Mouse (Mus musculus) midbrain, embryonic 13.5 days (tissue): ENCODE results near the gene Ccdc9b. TPM values are rescaled to one million over a fixed set of nuclear protein-coding genes. Genes with fewer than 3 reads are reported as not detected.

ENCODE experiments used
- ATAC-seq: fragments of 200-750 bp; cut with Nextera tagmentation; 2 replicates; pipeline ENCODE4 v1.8.0; 2017; ENCODE audit warnings: mild to moderate bottlenecking, moderate TSS enrichment, moderate library complexity
- H3K27ac ChIP-seq: fragments of 300-500 bp; sonication (generic); 2 replicates; pipeline ENCODE4 v1.5.1; 2015; ENCODE audit warnings: inconsistent platforms, mild to moderate bottlenecking, moderate library complexity
- H3K27me3 ChIP-seq: fragments of 300-500 bp; sonication (generic); 2 replicates; pipeline ENCODE4 v1.6.1; 2015; ENCODE audit warnings: mild to moderate bottlenecking, inconsistent platforms
- H3K36me3 ChIP-seq: fragments of 300-500 bp; sonication (generic); 2 replicates; pipeline ENCODE4 v1.6.1; 2015; ENCODE audit warnings: mild to moderate bottlenecking, inconsistent platforms
- H3K4me1 ChIP-seq: fragments of 300-500 bp; sonication (generic); replicated peaks from 2 replicates; pipeline ENCODE4 v1.6.1; 2015; ENCODE audit warnings: inconsistent platforms
- H3K4me2 ChIP-seq: fragments of 300-500 bp; sonication (generic); replicated peaks from 2 replicates; pipeline ENCODE4 v1.6.1; 2015; ENCODE audit warnings: moderate library complexity, mild to moderate bottlenecking, inconsistent platforms
- H3K4me3 ChIP-seq: fragments of 300-500 bp; sonication (generic); replicated peaks from 2 replicates; pipeline ENCODE4 v1.5.1; 2015; ENCODE audit warnings: mild to moderate bottlenecking, inconsistent platforms
- H3K9ac ChIP-seq: fragments of 300-500 bp; sonication (generic); replicated peaks from 2 replicates; pipeline ENCODE4 v1.6.1; 2015; ENCODE audit warnings: mild to moderate bottlenecking, inconsistent platforms
- H3K9me3 ChIP-seq: fragments of 300-500 bp; sonication (generic); 2 replicates; pipeline ENCODE4 v1.6.1; 2016; ENCODE audit warnings: mild to moderate bottlenecking, inconsistent platforms
- WGBS: fragments of 180-500 bp; shearing (Covaris S2); methylation state at CpG from one replicate; pipeline ENCODE4 v1.1.7; 2015; 5-methylcytosine and 5-hydroxymethylcytosine counted together
- polyA plus RNA-seq: library from polyadenylated mRNA; unstranded; fragments of >200 nt; fragmentation: Nextera tagmentation; extraction: Ambion mirVana; gene quantifications from 2 replicates; pipeline ENCODE4 v1.2.1, GENCODE M21; 2015

The Ccdc9b gene
- polyA plus RNA-seq, 1 experiment from 2014 or later: 1.7 TPM

DNA sequence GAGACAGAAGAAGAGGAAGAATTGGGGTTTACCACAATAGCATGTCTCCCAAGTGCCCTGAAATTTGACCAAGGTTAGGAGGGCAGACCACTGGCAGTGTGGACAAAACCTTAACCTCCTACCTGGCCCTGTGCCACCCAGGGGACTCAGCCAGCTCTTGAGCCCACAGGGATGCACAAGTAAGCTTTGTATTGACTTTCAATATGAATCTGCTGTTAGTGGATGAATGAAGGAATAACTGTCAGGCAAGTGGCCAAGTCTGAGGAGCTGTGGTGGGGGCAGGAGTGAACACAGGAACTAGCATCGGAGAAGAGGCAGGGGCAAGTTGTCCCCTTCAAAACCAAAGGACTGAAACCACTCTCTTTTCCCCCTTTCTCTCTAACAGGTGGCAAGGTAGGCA lies 12.9 kb upstream of the Ccdc9b start:
- no peak for ATAC-seq
- peaks cover 4% of the 10 kb centered on the region; the same call in 1 of the 2 replicates for H3K27me3 ChIP-seq
- no peak overlapping the region for H3K27ac ChIP-seq
- H3K9ac ChIP-seq: no peak overlapping the region
- no peak overlapping the region for H3K4me2 ChIP-seq
- no peaks in the 10 kb centered on the region for H3K9me3 ChIP-seq
- H3K4me1 ChIP-seq: peaks cover 12% of the 10 kb centered on the region
- 54% methylated on average over 1 of the region's 1 CpGs for WGBS
- no peak overlapping the region for H3K4me3 ChIP-seq
- H3K36me3 ChIP-seq: no peaks in the 10 kb centered on the region

DNA sequence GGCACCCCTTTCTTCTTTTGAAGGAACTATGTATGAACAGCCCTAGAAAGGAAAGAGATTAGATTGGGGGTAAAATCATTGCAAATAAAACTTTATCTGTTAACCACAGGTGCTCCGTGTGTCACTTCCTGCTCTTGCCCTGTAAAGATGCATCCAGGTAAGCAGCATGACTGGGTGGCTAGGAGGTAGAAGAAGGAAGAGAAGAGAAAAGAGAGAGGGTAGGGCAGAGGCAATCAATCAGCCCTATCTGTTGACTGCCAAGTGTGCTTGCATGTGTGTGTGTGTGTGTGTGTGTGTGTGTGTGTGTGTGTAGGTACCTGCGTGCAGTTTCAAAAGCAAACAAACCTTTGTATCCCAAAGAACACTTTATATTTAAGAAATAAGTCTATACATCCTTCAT lies 12.1 kb upstream of the Ccdc9b start:
- Histone ChIP-seq H3K4me1 (peaks cover 5% of the 10 kb centered on the region), H3K4me3 (no peak overlapping the region), H3K9me3 (no peaks in the 10 kb centered on the region), H3K27me3 (peaks cover 4% of the 10 kb centered on the region; the same call in 1 of the 2 replicates), H3K9ac (no peak overlapping the region), H3K27ac (no peak overlapping the region), H3K36me3 (no peaks in the 10 kb centered on the region), H3K4me2 (no peak overlapping the region)
- 88% methylated on average over 2 of the region's 2 CpGs for WGBS
- no peak for ATAC-seq

DNA sequence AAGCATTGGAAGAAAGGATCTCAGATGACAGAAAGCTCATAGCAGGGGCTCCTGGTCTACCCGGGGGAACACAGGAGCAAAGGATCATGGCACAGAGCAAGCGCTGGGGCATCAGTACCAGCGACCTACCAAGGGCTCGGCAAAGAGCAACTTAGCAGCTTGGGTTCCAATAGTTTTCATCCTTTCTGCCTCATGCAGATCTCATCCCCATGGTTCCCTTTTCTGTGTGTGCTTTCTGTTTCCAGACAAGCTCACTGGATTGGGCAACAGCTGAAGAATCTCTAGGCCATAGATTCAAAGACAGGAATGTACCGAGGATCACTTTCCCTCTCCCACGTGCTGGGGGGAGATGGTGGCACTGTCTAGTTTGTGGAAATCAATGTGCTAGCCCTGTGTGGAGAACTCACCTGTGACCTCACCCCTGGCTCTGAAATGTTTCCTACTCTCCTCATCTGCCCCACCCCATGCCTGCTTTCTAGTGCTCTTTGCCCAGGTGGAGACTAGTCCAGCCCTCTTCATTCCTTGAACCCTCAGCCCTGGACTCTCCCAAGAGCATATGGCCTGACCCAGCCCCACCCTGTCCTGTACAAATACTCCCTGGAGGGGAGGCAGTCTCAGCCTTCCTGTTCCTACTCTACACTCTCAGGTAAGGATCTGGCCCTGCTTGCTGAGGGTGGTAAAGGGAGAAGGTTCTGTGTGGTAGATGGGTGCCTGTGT lies 9.9 kb upstream of the Ccdc9b start, which contains the start of gene Phgr1:
Gene Phgr1, plus strand, starts transcription at position 612 of the 717 bp plus-strand sequence.
- no peak for ATAC-seq
- Histone ChIP-seq H3K9me3 (no peaks in the 10 kb centered on the region), H3K36me3 (no peaks in the 10 kb centered on the region), H3K9ac (no peak within 1 kb of the TSS), H3K4me2 (no peak within 1 kb of the TSS), H3K4me1 (no peaks in the 10 kb centered on the region; the same call in 1 of the 2 replicates), H3K27me3 (peaks cover 4% of the 10 kb centered on the region; the same call in 1 of the 2 replicates), H3K4me3 (no peak within 1 kb of the TSS), H3K27ac (no peak within 1 kb of the TSS)
- WGBS: 83% methylated on average over 6 of the region's 6 CpGs

DNA sequence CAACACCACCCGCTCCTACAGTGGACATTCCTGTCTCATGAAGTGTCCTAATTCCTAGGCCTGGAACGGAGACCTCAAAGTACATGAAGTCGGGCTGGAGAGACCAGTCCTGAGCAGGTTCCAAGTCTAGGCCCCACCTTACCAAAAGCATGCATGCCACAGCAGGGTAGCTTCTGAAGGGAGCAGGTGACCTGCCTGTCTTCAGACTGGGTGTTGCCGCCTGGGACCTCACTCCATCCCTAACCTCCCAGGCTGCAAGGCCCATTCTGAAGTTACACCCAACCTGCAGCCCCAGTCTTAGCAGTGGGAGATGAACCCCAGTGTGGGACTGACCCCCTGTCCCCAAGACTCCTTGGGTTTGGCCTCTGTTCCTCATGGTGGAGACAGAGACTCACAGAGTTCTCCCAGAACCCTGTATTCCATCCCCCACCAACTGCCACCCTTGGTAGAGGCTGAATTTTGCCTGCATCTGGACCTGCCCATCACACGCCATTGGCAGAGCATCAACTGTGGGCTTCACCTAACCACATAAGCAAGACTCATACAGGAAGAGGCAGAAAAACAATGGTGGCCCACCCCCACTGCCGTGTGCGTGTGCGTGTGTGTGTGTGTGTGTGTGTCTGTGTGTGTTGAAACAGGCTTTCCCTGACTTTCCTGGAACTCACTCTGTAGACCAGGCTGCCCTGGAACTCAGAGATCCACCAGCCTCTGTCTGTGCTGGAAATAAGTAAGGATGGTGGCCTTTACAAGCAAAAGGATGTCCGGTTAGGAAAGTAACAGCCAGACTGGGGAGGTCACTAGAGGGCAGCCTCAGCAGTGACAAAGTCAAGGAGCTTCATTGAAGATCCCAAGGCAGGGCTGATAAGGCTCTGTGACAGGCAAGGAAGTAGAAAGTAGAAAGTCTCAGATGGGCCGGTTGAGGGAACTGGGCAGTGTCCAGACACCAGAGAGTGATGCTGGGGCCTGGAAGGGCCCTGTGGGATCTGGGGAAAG lies 3.9 kb upstream of the Ccdc9b start:
- H3K4me2 ChIP-seq: no peak overlapping the region
- H3K4me1 ChIP-seq: peaks cover 30% of the 10 kb centered on the region
- WGBS: 78% methylated on average over 10 of the region's 10 CpGs
- H3K27ac ChIP-seq: no peak overlapping the region
- no peaks in the 10 kb centered on the region for H3K9me3 ChIP-seq
- no peak overlapping the region for H3K9ac ChIP-seq
- no peaks in the 10 kb centered on the region for H3K27me3 ChIP-seq
- no peak for ATAC-seq
- H3K36me3 ChIP-seq: no peaks in the 10 kb centered on the region
- H3K4me3 ChIP-seq: no peak overlapping the region

DNA sequence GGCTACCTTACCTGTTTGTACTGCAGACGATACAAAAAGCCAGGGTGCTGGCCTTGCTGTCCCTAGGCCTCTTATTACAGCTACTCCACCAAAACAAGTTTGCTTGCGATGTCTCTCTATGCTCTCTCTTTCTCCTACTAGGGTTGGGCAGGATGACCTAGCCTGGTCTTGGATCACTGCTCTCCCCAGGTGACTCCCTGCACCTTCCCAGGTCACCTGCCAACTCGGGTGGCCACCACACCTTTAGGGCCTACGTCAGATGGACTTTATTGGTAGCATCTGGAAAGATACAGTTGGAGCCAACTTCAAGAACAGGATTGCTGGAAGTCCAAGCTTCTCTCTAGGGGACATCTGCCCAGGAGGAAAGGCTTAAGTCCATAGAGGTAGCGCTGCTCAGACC lies 2.4 kb upstream of the Ccdc9b start:
- H3K36me3 ChIP-seq: no peaks in the 10 kb centered on the region
- no peak overlapping the region for H3K9ac ChIP-seq
- H3K27ac ChIP-seq: no peak overlapping the region
- peaks cover 44% of the 10 kb centered on the region for H3K4me1 ChIP-seq
- no peaks in the 10 kb centered on the region for H3K9me3 ChIP-seq
- no peak overlapping the region for H3K4me2 ChIP-seq
- H3K4me3 ChIP-seq: no peak overlapping the region
- ATAC-seq: no peak
- WGBS: 80% methylated on average over 5 of the region's 5 CpGs
- 0 out of 2 replicates have a peak, but pooled peaks cover 6% of the 10 kb centered on the region for H3K27me3 ChIP-seq

DNA sequence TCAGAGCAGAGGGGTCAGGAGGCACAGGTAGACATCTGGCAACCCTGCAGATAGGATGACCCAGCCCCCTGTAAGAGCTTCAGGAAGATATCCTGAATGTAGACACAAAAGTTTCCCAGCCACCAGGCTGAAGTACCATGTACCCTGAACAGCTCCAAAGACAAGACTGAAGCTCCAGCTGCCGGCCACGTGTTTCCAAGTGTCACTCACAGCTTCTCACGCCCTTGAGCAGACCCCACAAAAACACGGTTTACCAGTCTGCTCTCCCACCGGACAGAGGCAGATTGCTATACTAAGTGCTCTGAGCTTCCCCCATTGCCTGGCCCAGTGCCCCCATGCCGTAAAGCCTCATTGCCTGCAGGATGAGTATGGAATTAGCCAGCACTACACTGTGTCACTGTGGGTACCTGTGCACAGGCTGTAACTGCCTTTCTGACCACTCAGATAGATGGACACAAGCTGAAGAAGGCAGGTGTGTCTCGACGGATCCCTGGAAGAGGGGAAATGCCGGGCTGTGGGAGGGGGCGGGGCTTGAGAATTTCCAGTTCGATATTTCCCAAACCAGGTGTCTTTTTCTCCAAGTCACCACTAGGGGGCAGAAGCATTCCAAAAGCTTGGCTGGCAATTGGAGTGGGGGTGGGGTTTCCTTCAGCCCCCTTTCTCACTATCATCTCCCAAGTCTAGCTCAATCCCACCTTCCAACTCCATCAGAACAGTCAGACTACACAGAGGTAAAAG lies 1.8 kb upstream of the Ccdc9b start:
- WGBS: 29% methylated on average over 11 of the region's 11 CpGs
- H3K9ac ChIP-seq: no peak overlapping the region
- H3K36me3 ChIP-seq: no peaks in the 10 kb centered on the region
- peaks cover 7% of the 10 kb centered on the region; the same call in 1 of the 2 replicates for H3K27me3 ChIP-seq
- no peak overlapping the region for H3K27ac ChIP-seq
- H3K4me3 ChIP-seq: no peak overlapping the region
- H3K4me1 ChIP-seq: peaks cover 49% of the 10 kb centered on the region
- no peak overlapping the region for H3K4me2 ChIP-seq
- no peak for ATAC-seq
- H3K9me3 ChIP-seq: no peaks in the 10 kb centered on the region

DNA sequence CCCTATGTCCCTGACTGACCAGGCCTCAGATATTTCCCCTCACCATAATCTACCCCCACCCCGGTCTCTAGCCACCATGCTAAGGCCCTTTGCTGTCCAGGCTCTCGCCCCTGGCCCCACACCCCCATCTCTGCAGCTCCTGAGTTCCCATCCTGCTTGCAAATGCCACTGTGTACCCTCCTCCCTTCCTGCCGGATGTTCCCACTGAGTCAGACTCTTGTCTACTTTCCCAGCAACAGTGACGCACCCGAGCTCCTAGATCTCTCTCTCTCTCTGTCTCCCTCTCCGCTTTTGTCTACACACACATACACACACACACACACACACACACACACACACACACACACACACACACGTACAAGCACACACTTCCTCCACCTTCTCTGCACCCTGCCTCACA lies 1.0 kb upstream of the Ccdc9b start:
- peak overlapping the region; percentile 97; the same call in 1 of the 2 replicates for H3K27ac ChIP-seq
- H3K9me3 ChIP-seq: no peaks in the 10 kb centered on the region
- H3K9ac ChIP-seq: no peak overlapping the region
- H3K4me1 ChIP-seq: peaks cover 49% of the 10 kb centered on the region
- H3K27me3 ChIP-seq: peaks cover 14% of the 10 kb centered on the region; the same call in 1 of the 2 replicates
- no peaks in the 10 kb centered on the region for H3K36me3 ChIP-seq
- ATAC-seq: no peak
- 62% methylated on average over 7 of the region's 7 CpGs for WGBS
- no peak overlapping the region for H3K4me3 ChIP-seq
- H3K4me2 ChIP-seq: no peak overlapping the region

DNA sequence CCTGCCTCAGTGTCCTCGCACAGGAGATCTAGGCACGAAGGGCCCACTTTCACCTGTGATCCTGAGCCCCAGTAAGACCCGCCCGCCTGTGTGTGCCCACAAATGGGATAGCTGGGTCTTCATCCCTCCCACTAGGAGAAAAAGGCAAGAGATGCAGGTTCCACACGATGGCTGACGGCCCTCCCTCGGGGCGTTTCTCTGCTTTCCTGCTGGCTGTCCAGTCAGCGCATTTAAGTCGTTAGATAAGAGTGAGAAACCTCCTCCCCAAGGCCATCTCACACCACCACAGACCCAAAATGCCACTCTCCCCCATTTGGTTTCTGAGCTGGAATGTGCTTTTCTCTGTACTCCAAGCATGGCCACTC lies 305 bp upstream of the Ccdc9b start:
- 5% methylated on average over 10 of the region's 10 CpGs for WGBS
- ATAC-seq: no peak
- peak overlapping the region; percentile 97 for H3K27ac ChIP-seq
- H3K36me3 ChIP-seq: no peaks in the 10 kb centered on the region
- peaks cover 49% of the 10 kb centered on the region for H3K4me1 ChIP-seq
- H3K9me3 ChIP-seq: no peaks in the 10 kb centered on the region
- H3K4me2 ChIP-seq: peak overlapping the region; percentile 48
- peak overlapping the region; percentile 17 for H3K4me3 ChIP-seq
- H3K27me3 ChIP-seq: peaks cover 14% of the 10 kb centered on the region; the same call in 1 of the 2 replicates
- peak overlapping the region; percentile 65 for H3K9ac ChIP-seq

DNA sequence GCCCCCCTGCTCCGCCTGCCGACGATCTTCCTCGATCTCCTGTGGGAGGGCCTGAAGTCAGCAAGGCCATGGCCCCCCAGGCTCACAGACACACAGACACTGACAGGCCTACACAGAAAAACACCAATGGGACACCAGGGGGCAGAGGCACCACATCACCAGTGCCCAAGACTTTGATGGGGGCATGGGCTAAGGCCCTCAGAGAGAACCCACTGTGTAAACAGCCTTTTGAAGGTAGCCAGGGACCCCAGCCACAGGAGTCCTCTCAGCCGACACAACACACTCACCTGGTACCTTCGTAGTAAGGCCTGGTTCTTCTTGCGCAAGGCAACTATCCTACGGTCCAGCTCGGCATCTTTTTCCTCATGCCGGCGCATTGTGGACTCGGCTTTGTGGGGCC lies 1.1 kb downstream of the Ccdc9b start:
- peak overlapping the region; percentile 17; the same call in 1 of the 2 replicates for H3K4me3 ChIP-seq

DNA sequence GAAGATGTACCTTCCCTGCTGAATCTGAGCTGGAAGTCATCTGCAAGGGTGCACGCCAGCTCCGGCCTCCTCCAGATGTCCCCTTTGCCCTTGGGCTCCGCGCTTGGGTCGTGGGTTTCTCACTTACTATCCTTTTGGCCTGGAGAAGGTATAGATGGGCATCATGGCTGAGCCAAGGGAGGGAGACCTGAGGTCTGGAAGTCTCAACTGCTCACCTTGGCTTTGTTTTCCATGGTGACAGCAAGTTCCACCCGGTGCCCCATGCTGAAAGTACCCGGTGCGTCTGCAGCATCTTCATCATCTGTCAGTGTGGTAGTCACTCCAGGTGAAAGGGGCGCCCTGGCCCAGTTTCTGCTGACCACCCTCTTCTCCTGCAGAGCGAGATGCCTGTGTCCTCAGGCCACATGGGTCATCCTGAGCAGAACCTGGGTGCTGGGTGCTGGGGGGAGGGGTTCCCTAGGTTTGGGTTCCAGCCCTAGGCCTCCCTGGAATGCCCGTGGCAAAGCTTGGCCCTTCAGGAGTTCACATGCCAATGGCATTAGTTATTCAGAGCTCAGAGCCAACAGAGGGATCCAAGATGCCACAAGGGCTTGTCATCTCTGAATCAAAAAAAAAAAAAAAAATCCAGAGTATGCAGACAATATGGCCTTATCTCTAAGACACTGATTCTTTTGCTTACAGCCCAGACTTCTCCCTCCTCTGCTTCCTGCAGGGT lies 2.0 kb downstream of the Ccdc9b start:
- Histone ChIP-seq H3K4me2 (no peak overlapping the region), H3K4me3 (no peak overlapping the region), H3K9me3 (no peaks in the 10 kb centered on the region), H3K27ac (0 out of 2 replicates have a peak overlapping the region, but pooled peaks have one; percentile 97), H3K36me3 (no peaks in the 10 kb centered on the region), H3K4me1 (peaks cover 49% of the 10 kb centered on the region), H3K9ac (peak overlapping the region; percentile 42; the same call in 1 of the 2 replicates), H3K27me3 (peaks cover 14% of the 10 kb centered on the region; the same call in 1 of the 2 replicates)
- WGBS: 85% methylated on average over 11 of the region's 11 CpGs
- no peak for ATAC-seq

More for the DNA sequence above, 1.1 kb downstream of the Ccdc9b start:
- Histone ChIP-seq H3K4me1 (peaks cover 49% of the 10 kb centered on the region), H3K9ac (peak overlapping the region; percentile 65), H3K27ac (peak overlapping the region; percentile 97), H3K27me3 (peaks cover 14% of the 10 kb centered on the region; the same call in 1 of the 2 replicates), H3K9me3 (no peaks in the 10 kb centered on the region), H3K36me3 (no peaks in the 10 kb centered on the region), H3K4me2 (peak overlapping the region; percentile 48)
- WGBS: 83% methylated on average over 12 of the region's 12 CpGs
- ATAC-seq: no peak

DNA sequence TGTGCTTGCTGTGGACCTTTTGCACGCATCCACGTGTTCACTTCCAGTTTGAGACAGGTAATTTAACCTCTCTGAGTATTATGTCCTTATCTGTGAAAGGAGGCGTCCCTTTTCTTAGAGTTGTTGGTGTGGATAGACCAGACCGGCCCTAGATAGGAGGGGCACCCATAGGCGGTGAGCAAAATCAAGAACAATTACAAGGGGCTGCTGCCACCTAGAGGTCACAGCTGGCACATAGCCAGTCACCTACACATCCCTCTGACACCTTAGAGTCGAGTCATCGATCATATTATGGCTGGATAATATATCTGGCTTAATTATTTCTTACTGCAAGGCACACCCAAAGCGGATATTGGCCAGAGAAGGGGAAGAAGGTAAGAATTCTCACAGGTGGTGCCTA lies 2.6 kb downstream of the Ccdc9b start:
- Histone ChIP-seq H3K36me3 (no peaks in the 10 kb centered on the region), H3K9me3 (no peaks in the 10 kb centered on the region), H3K4me1 (peaks cover 49% of the 10 kb centered on the region), H3K4me2 (no peak overlapping the region), H3K27me3 (peaks cover 14% of the 10 kb centered on the region; the same call in 1 of the 2 replicates), H3K9ac (no peak overlapping the region), H3K4me3 (no peak overlapping the region), H3K27ac (no peak overlapping the region)
- peak; percentile 46; the same call in 1 of the 2 replicates for ATAC-seq
- WGBS: 10% methylated on average over 8 of the region's 8 CpGs
